Mouse (Mus musculus): ENCODE measurements at regions not wholly inside any gene's neighbourhood (a gene's known extent, or its start where the extent isn't known, plus 50 kb on each side); places are given as distances from the start of the nearest gene placed in this dataset.

DNA sequence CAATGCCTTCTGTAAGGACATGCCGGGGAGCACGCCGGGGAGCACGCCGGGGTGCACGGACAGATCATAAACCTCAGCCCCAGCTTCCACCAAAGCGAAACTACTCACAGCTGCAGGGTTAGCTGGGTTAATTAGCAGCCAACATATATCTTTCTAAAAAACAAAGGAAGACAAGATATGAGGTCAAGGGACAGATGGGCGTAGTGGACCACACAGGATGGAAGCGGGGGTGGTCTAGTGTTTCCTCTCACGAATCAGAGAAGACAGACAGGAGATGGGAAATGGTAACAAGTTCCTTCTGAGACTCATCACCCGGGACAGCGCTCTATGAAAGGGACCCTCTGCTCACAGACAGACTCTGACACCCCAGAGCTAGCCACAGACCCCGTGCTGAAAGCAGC is 60.0 kb upstream of the Ajap1 start:
- WGBS = 71% methylated on average over 13 of the region's 13 CpGs
- Histone ChIP-seq H3K27ac (ENCODE audit: control insufficient read depth, insufficient read depth, low read depth, low read length, poor library complexity) (no peak overlapping the region), H3K4me1 (ENCODE audit: control insufficient read depth, insufficient read depth, low read length) (no peaks in the 10 kb centered on the region; the same call in 1 of the 2 replicates), H3K4me3 (replicated peaks; ENCODE audit: control insufficient read depth, low read depth, low read length) (no peak overlapping the region)
- TF ChIP-seq CTCF (IDR thresholded peaks at IDR 0.05; ENCODE audit: control insufficient read depth, insufficient read depth, low read length) (no peak), POLR2A (IDR thresholded peaks at IDR 0.05; ENCODE audit: borderline replicate concordance, control insufficient read depth, low read depth, low read length) (no peak)

DNA sequence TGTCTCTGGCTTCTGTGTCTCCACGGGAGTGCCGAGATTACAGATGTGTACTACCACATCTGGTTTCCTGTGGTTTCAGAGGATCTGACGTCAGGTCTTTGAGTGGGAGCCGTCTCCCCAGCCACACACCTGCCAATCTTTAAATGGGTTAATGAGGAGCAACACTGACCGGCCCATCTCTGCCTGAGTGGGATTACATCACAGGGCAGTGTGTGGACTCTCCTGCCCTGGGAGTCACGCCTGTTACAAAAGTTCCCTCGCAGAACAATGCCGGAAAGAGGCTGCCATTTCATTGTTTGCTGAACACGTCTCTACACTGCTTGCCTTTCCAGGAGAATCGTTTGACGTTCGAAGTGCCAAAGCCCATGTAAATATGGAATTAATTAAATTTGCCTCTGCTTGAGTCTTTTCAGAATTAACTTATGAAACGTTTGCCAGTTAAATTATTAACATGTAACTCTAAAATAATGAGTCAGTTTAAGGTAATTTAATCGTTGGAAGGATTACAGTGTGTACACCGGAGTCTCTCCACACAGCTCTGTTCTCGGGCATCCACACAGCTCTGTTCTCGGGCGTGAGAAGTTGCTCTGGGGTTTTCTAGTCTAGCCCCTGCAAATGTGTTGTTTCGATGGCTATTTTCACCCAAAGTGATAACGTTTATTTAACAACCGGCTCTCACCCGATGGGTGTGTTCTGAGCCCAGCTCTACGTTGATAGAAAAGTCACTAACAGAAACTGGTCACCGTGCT is 61.5 kb upstream of the Ajap1 start:
- TF ChIP-seq POLR2A (IDR thresholded peaks at IDR 0.05; ENCODE audit: borderline replicate concordance, control insufficient read depth, low read depth, low read length) (no peak), CTCF (IDR thresholded peaks at IDR 0.05; ENCODE audit: control insufficient read depth, insufficient read depth, low read length) (no peak)
- Histone ChIP-seq H3K27ac (ENCODE audit: control insufficient read depth, insufficient read depth, low read depth, low read length, poor library complexity) (no peak overlapping the region), H3K4me3 (replicated peaks; ENCODE audit: control insufficient read depth, low read depth, low read length) (no peak overlapping the region), H3K4me1 (ENCODE audit: control insufficient read depth, insufficient read depth, low read length) (no peaks in the 10 kb centered on the region; the same call in 1 of the 2 replicates)
- 56% methylated on average over 24 of the region's 24 CpGs for WGBS

DNA sequence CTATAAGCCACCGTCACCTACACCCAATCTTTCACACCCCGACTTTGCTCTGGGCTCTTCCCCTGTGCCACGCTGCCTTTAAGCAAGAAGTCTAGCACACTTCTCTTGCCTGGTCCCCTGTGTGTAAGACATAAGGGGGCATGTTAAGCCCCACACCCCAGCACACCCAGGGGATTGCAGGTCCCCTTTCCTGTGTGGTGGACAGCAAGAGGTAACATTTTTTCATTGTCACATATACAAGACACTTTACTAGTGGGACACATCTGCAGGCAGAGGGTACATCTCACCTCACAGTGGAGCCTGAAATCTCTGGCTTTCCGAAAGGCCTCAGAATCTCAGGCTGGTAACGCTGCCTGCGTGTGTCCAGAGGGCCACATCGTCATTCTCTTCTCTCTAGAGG is 64.1 kb upstream of the Ajap1 start:
- Histone ChIP-seq H3K4me3 (replicated peaks; ENCODE audit: control insufficient read depth, low read depth, low read length) (no peak overlapping the region), H3K4me1 (ENCODE audit: control insufficient read depth, insufficient read depth, low read length) (no peaks in the 10 kb centered on the region; the same call in 1 of the 2 replicates), H3K27ac (ENCODE audit: control insufficient read depth, insufficient read depth, low read depth, low read length, poor library complexity) (no peak overlapping the region)
- 81% methylated on average over 7 of the region's 7 CpGs for WGBS
- no peak for TF ChIP-seq CTCF (IDR thresholded peaks at IDR 0.05; ENCODE audit: control insufficient read depth, insufficient read depth, low read length)
- no peak for TF ChIP-seq POLR2A (IDR thresholded peaks at IDR 0.05; ENCODE audit: borderline replicate concordance, control insufficient read depth, low read depth, low read length)

DNA sequence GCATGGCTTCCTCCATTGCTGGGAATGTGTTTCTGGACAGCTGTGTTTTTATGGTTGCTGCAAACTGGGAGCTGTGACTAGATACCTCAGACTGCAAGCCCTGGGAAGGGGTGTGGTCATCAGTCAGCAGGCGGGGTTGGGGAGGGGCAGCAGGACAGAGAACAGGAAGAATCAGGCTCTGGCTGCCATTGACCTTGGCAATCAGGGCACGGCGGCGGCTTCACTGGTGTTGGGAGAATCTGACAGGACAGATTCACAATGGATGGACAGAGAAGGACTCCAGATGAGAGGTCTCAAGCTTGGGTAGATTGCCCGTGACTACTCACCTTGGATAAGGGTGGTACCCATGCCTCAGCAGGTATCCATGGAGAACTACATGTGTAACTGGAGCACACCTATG is 64.5 kb upstream of the Ajap1 start:
- TF ChIP-seq CTCF (IDR thresholded peaks at IDR 0.05; ENCODE audit: control insufficient read depth, insufficient read depth, low read length) (no peak), POLR2A (IDR thresholded peaks at IDR 0.05; ENCODE audit: borderline replicate concordance, control insufficient read depth, low read depth, low read length) (no peak)
- Histone ChIP-seq H3K4me1 (ENCODE audit: control insufficient read depth, insufficient read depth, low read length) (no peaks in the 10 kb centered on the region; the same call in 1 of the 2 replicates), H3K4me3 (replicated peaks; ENCODE audit: control insufficient read depth, low read depth, low read length) (no peak overlapping the region), H3K27ac (ENCODE audit: control insufficient read depth, insufficient read depth, low read depth, low read length, poor library complexity) (no peak overlapping the region)
- 79% methylated on average over 5 of the region's 5 CpGs for whole genome bisulfite sequencing

DNA sequence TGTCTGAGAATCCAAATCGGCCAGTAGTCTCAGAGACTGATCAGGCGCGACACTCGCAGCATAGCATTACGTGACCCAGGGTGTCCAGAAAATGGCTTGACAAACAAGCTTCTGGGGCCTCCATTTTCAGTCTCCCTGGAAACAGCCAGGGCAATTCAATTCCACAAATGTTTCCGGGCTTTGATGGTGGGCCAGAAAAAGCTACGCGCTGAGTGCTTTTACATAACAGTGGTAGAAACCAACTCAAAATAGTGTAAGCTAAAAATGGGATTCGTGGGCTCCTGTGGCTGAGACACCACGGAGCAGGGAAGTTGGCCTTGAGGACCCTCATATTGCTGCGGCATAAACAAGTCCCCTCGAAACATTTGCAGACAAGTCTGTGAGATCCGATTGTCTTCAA is 65.3 kb upstream of the Ajap1 start:
- Histone ChIP-seq H3K27ac (ENCODE audit: control insufficient read depth, insufficient read depth, low read depth, low read length, poor library complexity) (no peak overlapping the region), H3K4me3 (replicated peaks; ENCODE audit: control insufficient read depth, low read depth, low read length) (no peak overlapping the region), H3K4me1 (ENCODE audit: control insufficient read depth, insufficient read depth, low read length) (no peaks in the 10 kb centered on the region; the same call in 1 of the 2 replicates)
- TF ChIP-seq POLR2A (IDR thresholded peaks at IDR 0.05; ENCODE audit: borderline replicate concordance, control insufficient read depth, low read depth, low read length) (no peak), CTCF (IDR thresholded peaks at IDR 0.05; ENCODE audit: control insufficient read depth, insufficient read depth, low read length) (no peak)
- 80% methylated on average over 13 of the region's 13 CpGs for WGBS

DNA sequence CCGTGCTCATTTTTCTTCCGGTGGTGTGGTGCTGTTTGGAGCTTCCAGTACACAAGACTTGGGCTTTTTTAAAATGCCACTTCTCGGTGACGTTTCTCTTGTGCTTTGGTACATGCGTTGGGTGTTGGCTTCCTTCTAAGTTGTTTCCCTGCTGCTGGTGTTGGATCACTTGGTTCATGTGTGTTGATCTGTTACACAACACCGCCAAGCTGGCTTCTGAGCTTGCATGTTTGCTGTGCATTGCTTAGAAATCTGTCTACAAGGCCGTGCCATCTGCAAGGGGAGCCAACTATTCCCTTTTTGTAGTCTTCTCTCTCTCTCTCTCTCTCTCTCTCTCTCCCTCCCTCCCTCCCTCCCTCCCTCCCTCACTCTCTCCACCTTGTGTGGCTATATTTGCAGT is 68.7 kb upstream of the Ajap1 start:
- TF ChIP-seq CTCF (IDR thresholded peaks at IDR 0.05; ENCODE audit: control insufficient read depth, insufficient read depth, low read length) (no peak), POLR2A (IDR thresholded peaks at IDR 0.05; ENCODE audit: borderline replicate concordance, control insufficient read depth, low read depth, low read length) (no peak)
- Histone ChIP-seq H3K4me1 (ENCODE audit: control insufficient read depth, insufficient read depth, low read length) (no peaks in the 10 kb centered on the region), H3K4me3 (replicated peaks; ENCODE audit: control insufficient read depth, low read depth, low read length) (no peak overlapping the region), H3K27ac (ENCODE audit: control insufficient read depth, insufficient read depth, low read depth, low read length, poor library complexity) (no peak overlapping the region)
- 85% methylated on average over 7 of the region's 7 CpGs for WGBS

DNA sequence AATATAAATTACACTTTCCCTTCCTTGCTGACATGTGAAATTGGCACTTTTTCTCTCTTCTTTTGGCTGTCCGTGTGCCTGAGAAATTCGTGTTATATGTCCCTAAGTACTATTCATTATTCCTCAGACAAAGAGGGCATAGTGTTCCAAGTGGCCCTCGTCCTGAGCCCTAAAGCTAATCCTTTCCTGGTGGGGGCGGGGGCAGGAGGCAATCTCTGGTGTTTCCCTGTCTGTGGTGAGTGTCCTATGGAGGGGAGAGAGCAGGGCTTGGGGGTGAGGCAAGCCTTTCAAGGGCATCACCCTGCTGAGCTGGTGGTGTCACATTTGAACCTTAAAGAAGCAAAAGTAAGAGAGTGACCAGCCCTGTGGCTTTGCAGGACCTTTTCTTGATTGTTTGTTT is 69.9 kb upstream of the Ajap1 start:
- Histone ChIP-seq H3K4me3 (replicated peaks; ENCODE audit: control insufficient read depth, low read depth, low read length) (no peak overlapping the region), H3K27ac (ENCODE audit: control insufficient read depth, insufficient read depth, low read depth, low read length, poor library complexity) (no peak overlapping the region), H3K4me1 (ENCODE audit: control insufficient read depth, insufficient read depth, low read length) (no peaks in the 10 kb centered on the region)
- no peak for TF ChIP-seq CTCF (IDR thresholded peaks at IDR 0.05; ENCODE audit: control insufficient read depth, insufficient read depth, low read length)
- TF ChIP-seq POLR2A (IDR thresholded peaks at IDR 0.05; ENCODE audit: borderline replicate concordance, control insufficient read depth, low read depth, low read length) = no peak
- WGBS = 38% methylated on average over 4 of the region's 4 CpGs

DNA sequence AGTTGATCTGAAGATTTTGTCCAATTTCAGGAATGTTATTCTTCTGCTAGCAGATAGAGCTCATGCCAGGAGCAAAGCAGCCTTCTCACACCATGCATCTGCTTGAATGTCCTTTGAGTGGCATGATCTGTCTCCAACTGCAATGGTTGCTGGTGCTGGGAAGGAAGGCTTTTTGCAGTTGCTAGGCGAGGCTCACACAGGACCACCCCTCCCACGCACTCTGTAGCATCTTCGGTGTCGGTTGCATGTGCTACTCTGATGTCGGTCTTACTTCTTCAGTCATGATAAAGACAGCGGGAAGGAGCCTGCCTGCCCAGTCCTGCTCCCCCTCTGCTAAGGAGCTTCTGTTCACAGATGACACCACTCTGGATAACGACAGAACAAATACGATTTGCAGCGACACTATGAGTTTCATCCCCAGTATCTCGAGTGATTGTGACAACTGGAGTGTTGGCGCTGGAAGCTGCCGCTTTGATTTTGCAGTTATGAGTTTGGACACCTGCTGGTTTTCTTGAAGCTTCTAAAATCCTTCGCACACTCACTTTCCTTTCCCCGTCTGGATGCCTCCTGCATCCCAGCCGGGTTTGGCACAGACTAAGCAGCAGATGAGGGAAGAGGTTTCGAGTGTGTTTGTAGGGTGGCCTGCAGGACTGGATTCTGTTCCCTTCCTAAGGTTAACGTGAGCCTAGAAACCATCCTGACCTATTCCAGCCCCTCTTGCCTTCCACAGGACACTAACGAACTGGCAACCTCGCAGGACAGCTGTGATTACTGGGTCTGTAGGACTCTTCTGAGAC is 75.4 kb upstream of the Ajap1 start:
- 79% methylated on average over 19 of the region's 19 CpGs for WGBS
- TF ChIP-seq POLR2A (IDR thresholded peaks at IDR 0.05; ENCODE audit: borderline replicate concordance, control insufficient read depth, low read depth, low read length) (no peak), CTCF (IDR thresholded peaks at IDR 0.05; ENCODE audit: control insufficient read depth, insufficient read depth, low read length) (no peak)
- H3K4me3 ChIP-seq (replicated peaks; ENCODE audit: control insufficient read depth, low read depth, low read length) = no peak overlapping the region
- no peaks in the 10 kb centered on the region for H3K4me1 ChIP-seq (ENCODE audit: control insufficient read depth, insufficient read depth, low read length)
- H3K27ac ChIP-seq (ENCODE audit: control insufficient read depth, insufficient read depth, low read depth, low read length, poor library complexity) = no peak overlapping the region

Data from bone marrow, adult 2 months (tissue).